Mouse (Mus musculus) kidney, adult 11 months (tissue): ENCODE results near the gene Erap1.
"Not testable (repeated sequence)": the region's sequence is repeated elsewhere in the genome, so short reads cannot be mapped to it uniquely, and the experiment has no call there.

Experiments used
- DNase-seq: peaks from one replicate; pipeline ENCODE4 v3.0.0; 2022

Gene Erap1

GRCm38 (mm10) chr13:74638793-74639711, at the start of gene Erap1:
Gene Erap1, plus strand, starts transcription at chr13:74639568.
- peak; percentile 20 for DNase-seq

GRCm38 (mm10) chr13:74591401-74591821, 48.0 kb upstream of the Erap1 start:
- DNase-seq, result not testable (repeated sequence)

- not testable (repeated sequence) for DNase-seq
These were observed 47.5 kb upstream of the Erap1 start for GRCm38 (mm10) chr13:74591828-74592227.

GRCm38 (mm10) chr13:74597022-74597421, 42.3 kb upstream of the Erap1 start:
- DNase-seq, result not testable (repeated sequence)

- DNase-seq, result not testable (repeated sequence)
These were observed 37.6 kb upstream of the Erap1 start for GRCm38 (mm10) chr13:74601776-74602175.

GRCm38 (mm10) chr13:74617163-74618019, 22.0 kb upstream of the Erap1 start:
- DNase-seq, result peak; percentile 80

- no peak for DNase-seq
These were observed 7.0 kb upstream of the Erap1 start for GRCm38 (mm10) chr13:74632327-74632726.

GRCm38 (mm10) chr13:74632857-74633256, 6.5 kb upstream of the Erap1 start:
- DNase-seq, result no peak

GRCm38 (mm10) chr13:74639712-74640522, 549 bp downstream of the Erap1 start:
- peak; percentile 83 for DNase-seq

- DNase-seq, result not testable (repeated sequence)
These were observed 1.2 kb downstream of the Erap1 start for GRCm38 (mm10) chr13:74640523-74640920.

GRCm38 (mm10) chr13:74695497-74696193, 56.3 kb downstream of the Erap1 start:
- DNase-seq, result no peak

GRCm38 (mm10) chr13:74696225-74696624, 56.9 kb downstream of the Erap1 start:
- DNase-seq, result no peak

GRCm38 (mm10) chr13:74719002-74719401, 79.6 kb downstream of the Erap1 start:
- DNase-seq, result no peak

GRCm38 (mm10) chr13:74733726-74734125, 94.4 kb downstream of the Erap1 start:
- no peak for DNase-seq

- DNase-seq, result no peak
These were observed 96.5 kb downstream of the Erap1 start for GRCm38 (mm10) chr13:74735834-74736233.

- DNase-seq, result no peak
These were observed 97.0 kb downstream of the Erap1 start for GRCm38 (mm10) chr13:74736396-74736795.
